Mouse (Mus musculus) midbrain, embryonic 11.5 days (tissue): Measurements from ENCODE around the gene Gm973. TPM values are rescaled to one million over a fixed set of nuclear protein-coding genes. Genes with fewer than 3 reads are reported as not detected.

ENCODE experiments used
- ATAC-seq: fragments of 200-750 bp; cut with Nextera tagmentation; 2 replicates; pipeline ENCODE4 v1.8.0; 2017; ENCODE audit warnings: moderate TSS enrichment, moderate library complexity; ENCODE audit not compliant: low FRiP score
- DNase-seq: peaks from one replicate; pipeline ENCODE4 v3.0.0; 2015; ENCODE audit warnings: low spot score; ENCODE audit errors: missing footprints
- H3K27ac ChIP-seq: fragments of 300-500 bp; sonication (generic); 2 replicates; pipeline ENCODE4 v1.5.1; 2014; ENCODE audit warnings: low read depth, low read length
- H3K27me3 ChIP-seq: fragments of 300-500 bp; sonication (generic); 2 replicates; pipeline ENCODE4 v1.6.1; 2014; ENCODE audit warnings: mild to moderate bottlenecking, low read length, moderate library complexity, mixed read lengths; ENCODE audit not compliant: control insufficient read depth, insufficient read depth
- H3K36me3 ChIP-seq: fragments of 300-500 bp; sonication (generic); 2 replicates; pipeline ENCODE4 v1.6.1; 2014; ENCODE audit warnings: mild to moderate bottlenecking, low read length, moderate library complexity, mixed read lengths; ENCODE audit not compliant: control insufficient read depth, insufficient read depth
- H3K4me1 ChIP-seq: fragments of 300-500 bp; sonication (generic); 2 replicates; pipeline ENCODE4 v1.6.1; 2014; ENCODE audit warnings: low read length; ENCODE audit not compliant: control insufficient read depth, insufficient read depth
- H3K4me2 ChIP-seq: fragments of 300-500 bp; sonication (generic); 2 replicates; pipeline ENCODE4 v1.6.1; 2014; ENCODE audit warnings: mild to moderate bottlenecking, moderate library complexity
- H3K4me3 ChIP-seq: fragments of 300-500 bp; sonication (generic); 2 replicates; pipeline ENCODE4 v1.5.1; 2014; ENCODE audit warnings: low read depth, low read length
- H3K9ac ChIP-seq: fragments of 300-500 bp; sonication (generic); 2 replicates; pipeline ENCODE4 v1.6.1; 2014; ENCODE audit warnings: low read length
- H3K9me3 ChIP-seq: fragments of 300-500 bp; sonication (generic); 2 replicates; pipeline ENCODE4 v1.6.1; 2016; ENCODE audit warnings: low read length; ENCODE audit not compliant: control insufficient read depth
- WGBS: fragments of 180-500 bp; shearing (Covaris S2); extraction: QIAGEN DNeasy Blood & Tissue Kit; methylation state at CpG from one replicate; pipeline ENCODE4 v1.1.7; 2014; 5-methylcytosine and 5-hydroxymethylcytosine counted together
- polyA plus RNA-seq: library from polyadenylated mRNA; unstranded; fragments of >200 nt; fragmentation: Nextera tagmentation; extraction: Ambion mirVana; gene quantifications from 2 replicates; pipeline ENCODE4 v1.2.1, GENCODE M21; 2014

Gene Gm973
- polyA plus RNA-seq, 1 experiment from 2014 or later = 7.0 TPM

DNA sequence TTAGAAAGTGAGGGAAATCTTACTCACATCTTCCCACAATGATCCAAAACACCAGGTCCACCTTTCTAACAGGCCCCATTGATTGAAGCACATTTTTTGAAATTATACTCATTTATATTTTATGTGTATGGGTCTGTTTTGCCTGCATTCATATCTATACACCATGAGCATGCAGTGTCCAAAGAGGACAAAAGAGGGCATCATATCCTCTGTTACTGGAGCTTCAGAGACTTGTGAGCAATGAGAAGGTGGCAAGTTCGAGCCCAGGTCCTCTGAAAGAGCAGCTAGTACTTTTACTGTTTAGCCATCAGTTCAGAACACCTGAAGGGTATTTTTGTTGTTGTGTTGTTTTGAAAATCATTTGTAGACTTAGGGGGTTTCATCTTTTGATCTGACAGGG lies 52.2 kb downstream of the Gm973 start:
- H3K27ac ChIP-seq = no peak overlapping the region
- no peaks in the 10 kb centered on the region for H3K4me1 ChIP-seq
- no peak for ATAC-seq
- peak; percentile 47 for DNase-seq
- WGBS = 77% methylated on average over 1 of the region's 1 CpGs
- no peaks in the 10 kb centered on the region for H3K27me3 ChIP-seq
- no peak overlapping the region for H3K4me2 ChIP-seq
- no peaks in the 10 kb centered on the region for H3K36me3 ChIP-seq
- no peak overlapping the region for H3K4me3 ChIP-seq
- H3K9ac ChIP-seq = no peak overlapping the region
- no peaks in the 10 kb centered on the region; the same call in 1 of the 2 replicates for H3K9me3 ChIP-seq

DNA sequence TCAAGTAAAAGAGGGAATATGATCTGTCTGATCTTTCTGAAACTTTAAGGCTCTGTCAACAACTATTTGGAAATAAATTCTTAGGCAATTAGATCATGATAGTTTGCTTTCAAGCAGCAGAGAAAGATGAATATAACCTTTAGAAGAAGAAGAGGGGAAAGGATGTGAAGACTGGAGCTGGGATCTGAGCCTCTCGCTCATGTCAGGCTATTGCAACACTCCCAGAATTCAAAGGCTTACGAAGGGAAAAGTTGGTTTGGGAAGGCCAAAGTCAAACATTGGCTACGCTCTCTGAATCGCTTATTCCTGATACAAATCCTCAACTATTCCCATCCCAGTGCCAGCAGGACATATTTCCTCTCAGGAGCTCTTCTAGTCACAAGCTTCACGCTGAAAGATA lies 53.2 kb downstream of the Gm973 start:
- H3K9ac ChIP-seq = no peak overlapping the region
- no peaks in the 10 kb centered on the region for H3K36me3 ChIP-seq
- 0 out of 2 replicates have a peak, but pooled peaks cover 2% of the 10 kb centered on the region for H3K4me1 ChIP-seq
- ATAC-seq (no peak), DNase-seq (no peak)
- no peak overlapping the region for H3K4me2 ChIP-seq
- H3K27ac ChIP-seq = no peak overlapping the region
- H3K9me3 ChIP-seq = no peaks in the 10 kb centered on the region
- no peak overlapping the region for H3K4me3 ChIP-seq
- H3K27me3 ChIP-seq = no peaks in the 10 kb centered on the region
- WGBS = 90% methylated on average over 5 of the region's 5 CpGs

DNA sequence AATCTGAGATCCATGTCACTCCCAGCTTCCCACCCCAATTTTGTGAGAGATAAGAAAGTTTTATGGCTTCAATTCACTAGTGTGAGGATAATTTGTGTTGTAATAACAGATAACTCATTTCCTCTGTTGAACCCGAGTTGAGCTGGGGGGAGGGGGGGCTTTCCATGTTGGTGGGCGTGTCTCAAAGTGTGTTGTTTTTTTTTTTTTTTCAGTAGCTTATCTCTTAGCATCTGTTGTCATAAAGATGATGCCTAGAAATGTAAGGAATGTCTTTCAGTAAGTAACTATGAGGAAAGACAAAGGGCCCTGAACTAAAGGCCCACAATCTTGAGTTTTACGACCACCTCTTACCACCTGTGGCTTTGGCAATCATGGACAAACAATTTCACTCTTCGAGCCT lies 54.7 kb downstream of the Gm973 start:
- H3K4me3 ChIP-seq = no peak overlapping the region
- H3K4me2 ChIP-seq = no peak overlapping the region
- ATAC-seq = no peak
- 82% methylated on average over 4 of the region's 4 CpGs for WGBS
- 0 out of 2 replicates have a peak, but pooled peaks cover 2% of the 10 kb centered on the region for H3K4me1 ChIP-seq
- no peaks in the 10 kb centered on the region for H3K27me3 ChIP-seq
- H3K36me3 ChIP-seq = no peaks in the 10 kb centered on the region
- no peak overlapping the region for H3K27ac ChIP-seq
- DNase-seq = no peak
- H3K9me3 ChIP-seq = no peaks in the 10 kb centered on the region
- H3K9ac ChIP-seq = no peak overlapping the region

DNA sequence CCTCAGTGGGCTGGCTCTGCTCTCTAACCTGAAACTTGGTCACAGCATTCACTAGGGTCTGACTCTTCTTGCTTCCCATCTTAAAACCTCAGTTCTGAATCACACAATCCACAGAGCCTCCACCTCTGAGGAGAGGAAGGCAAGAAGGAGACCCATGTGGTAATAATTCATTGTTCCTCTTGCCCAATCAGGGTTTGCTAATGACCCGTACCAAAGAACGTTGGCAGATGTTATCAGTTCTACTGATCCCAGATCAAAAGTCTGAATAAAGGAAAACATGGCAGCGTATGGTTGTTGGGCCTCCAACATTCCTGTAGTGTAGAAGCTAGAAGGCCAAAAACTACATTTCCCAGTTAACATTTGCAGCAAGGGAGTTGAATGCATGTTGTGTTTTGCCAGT lies 55.4 kb downstream of the Gm973 start:
- H3K36me3 ChIP-seq = no peaks in the 10 kb centered on the region
- 0 out of 2 replicates have a peak, but pooled peaks cover 2% of the 10 kb centered on the region for H3K4me1 ChIP-seq
- H3K27me3 ChIP-seq = no peaks in the 10 kb centered on the region
- no peak overlapping the region for H3K4me3 ChIP-seq
- H3K9ac ChIP-seq = no peak overlapping the region
- ATAC-seq (no peak), DNase-seq (no peak)
- H3K4me2 ChIP-seq = no peak overlapping the region
- 90% methylated on average over 3 of the region's 3 CpGs for WGBS
- H3K27ac ChIP-seq = no peak overlapping the region
- H3K9me3 ChIP-seq = no peaks in the 10 kb centered on the region

DNA sequence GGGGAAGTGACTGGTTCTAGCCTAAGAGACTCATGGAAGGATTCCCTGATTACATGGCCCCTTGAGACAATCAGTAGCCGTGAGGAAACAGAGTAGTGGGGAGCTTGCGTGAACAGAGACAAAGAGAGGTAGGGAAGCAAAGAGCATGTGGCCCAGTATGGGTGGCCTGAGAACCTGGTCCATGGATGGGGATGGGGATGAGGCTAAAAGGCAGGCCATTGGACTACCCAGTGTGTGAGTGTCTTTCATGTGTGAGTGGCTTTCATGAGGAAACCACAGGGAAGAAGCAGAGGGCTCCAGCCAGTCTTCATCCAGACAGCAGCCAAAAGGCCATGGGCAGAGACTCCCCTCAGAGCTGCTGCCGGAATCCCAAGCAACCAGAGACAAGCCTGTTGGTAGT lies 57.8 kb downstream of the Gm973 start:
- no peak for DNase-seq
- no peaks in the 10 kb centered on the region for H3K36me3 ChIP-seq
- no peak for ATAC-seq
- no peak overlapping the region for H3K9ac ChIP-seq
- 0 out of 2 replicates have a peak, but pooled peaks cover 2% of the 10 kb centered on the region for H3K4me1 ChIP-seq
- H3K4me2 ChIP-seq = no peak overlapping the region
- no peaks in the 10 kb centered on the region for H3K27me3 ChIP-seq
- no peak overlapping the region for H3K4me3 ChIP-seq
- H3K27ac ChIP-seq = no peak overlapping the region
- WGBS = 68% methylated on average over 3 of the region's 3 CpGs
- no peaks in the 10 kb centered on the region for H3K9me3 ChIP-seq

DNA sequence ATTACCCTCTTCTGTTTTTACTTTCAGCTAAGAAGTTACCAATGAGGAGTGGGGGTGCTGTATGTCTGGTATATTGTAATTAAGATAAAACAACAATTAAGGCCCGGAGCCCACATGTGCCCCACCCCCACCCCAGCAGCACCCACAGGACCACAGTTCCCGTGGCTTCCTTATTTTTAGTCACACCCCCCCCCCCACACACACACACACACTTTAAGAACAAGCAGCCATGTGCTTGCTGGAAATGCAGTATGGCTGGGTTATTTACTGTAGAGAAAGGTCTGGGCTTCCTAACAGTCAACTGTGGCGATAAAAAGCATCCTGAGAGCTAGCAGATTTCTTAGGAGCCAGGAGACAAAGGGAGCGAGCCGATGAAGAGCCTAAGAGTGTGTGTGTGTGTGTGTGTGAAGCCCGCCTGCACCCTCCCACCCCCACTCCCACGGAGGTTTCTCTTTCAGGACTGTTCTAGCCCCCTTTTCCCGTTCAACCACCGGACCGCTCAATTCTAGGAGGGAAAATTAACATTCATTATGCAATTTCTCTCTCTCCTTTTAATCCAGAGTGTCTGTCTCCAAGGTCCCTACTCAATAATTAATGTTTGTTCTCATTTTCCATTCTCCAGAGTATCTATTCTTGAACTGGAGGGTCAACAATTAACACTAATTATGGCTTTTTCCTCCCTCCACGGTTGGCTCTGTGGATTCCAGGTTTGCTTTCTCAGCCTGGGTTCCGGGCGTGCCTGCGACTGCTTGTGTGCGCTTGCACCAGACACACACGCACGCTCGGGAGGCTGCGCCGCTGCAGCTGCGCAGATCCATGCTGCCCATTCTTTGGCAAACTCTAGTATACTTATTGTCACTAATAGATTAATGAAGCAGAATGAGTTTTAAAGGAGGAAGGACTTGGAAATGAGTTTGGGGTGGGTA lies 58.5 kb downstream of the Gm973 start:
- WGBS = 42% methylated on average over 21 of the region's 21 CpGs
- peak; percentile 89 for DNase-seq
- H3K9ac ChIP-seq = peak overlapping the region; percentile 36

DNA sequence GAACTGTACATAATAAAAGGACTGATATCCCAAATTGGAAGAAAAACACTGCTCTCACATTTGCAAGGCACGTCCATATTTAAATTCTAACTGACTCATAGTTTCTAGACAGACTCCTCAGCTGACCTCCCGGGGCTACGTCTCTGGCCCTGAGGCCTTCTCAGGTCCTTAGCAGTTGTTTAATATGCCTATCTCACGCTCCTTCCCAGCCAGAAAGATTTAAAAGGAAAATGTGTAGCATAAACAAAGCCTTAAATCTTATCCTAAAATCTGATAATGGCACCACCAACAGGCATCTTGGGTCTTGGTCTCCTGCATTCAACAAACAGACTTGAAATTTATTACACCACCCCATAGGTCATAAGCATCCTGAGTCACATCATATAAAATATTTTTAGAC lies 62.7 kb downstream of the Gm973 start:
- no peak for ATAC-seq
- H3K4me2 ChIP-seq = no peak overlapping the region
- no peaks in the 10 kb centered on the region for H3K9me3 ChIP-seq
- H3K9ac ChIP-seq = no peak overlapping the region
- H3K4me1 ChIP-seq = 0 out of 2 replicates have a peak, but pooled peaks cover 2% of the 10 kb centered on the region
- H3K27me3 ChIP-seq = no peaks in the 10 kb centered on the region
- H3K36me3 ChIP-seq = no peaks in the 10 kb centered on the region
- WGBS = 83% methylated on average over 4 of the region's 4 CpGs
- no peak overlapping the region for H3K4me3 ChIP-seq
- no peak for DNase-seq
- H3K27ac ChIP-seq = no peak overlapping the region

More for the DNA sequence above, 58.5 kb downstream of the Gm973 start:
- Histone ChIP-seq H3K27ac (peak overlapping the region; percentile 12; the same call in 1 of the 2 replicates), H3K27me3 (no peaks in the 10 kb centered on the region), H3K4me3 (no peak overlapping the region), H3K36me3 (no peaks in the 10 kb centered on the region), H3K9me3 (no peaks in the 10 kb centered on the region), H3K4me2 (peak overlapping the region; percentile 12; the same call in 1 of the 2 replicates), H3K4me1 (0 out of 2 replicates have a peak, but pooled peaks cover 2% of the 10 kb centered on the region)
- peak; percentile 82 for ATAC-seq

DNA sequence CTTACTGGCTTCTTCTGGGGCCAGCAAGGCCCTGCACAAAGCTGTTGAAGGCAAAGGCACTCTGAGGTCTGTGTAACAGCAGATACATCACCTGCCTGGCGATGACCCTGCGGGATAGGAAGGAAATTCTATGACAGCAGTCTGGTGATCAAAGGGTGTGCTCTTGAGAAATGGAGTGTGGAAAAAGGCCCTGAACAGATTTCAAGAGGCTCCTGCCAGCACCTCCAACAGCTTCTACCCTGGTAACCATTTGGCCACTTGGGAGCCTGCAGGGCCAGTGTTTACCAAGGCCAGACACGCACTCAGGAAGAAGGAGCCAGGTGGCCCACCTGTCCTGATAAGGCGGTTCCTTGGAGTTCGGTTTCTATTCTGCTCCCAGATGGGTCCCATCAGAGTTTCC lies 63.3 kb downstream of the Gm973 start:
- 83% methylated on average over 5 of the region's 5 CpGs for WGBS
- DNase-seq (no peak), ATAC-seq (no peak)
- no peak overlapping the region for H3K9ac ChIP-seq
- no peaks in the 10 kb centered on the region for H3K4me1 ChIP-seq
- H3K4me2 ChIP-seq = no peak overlapping the region
- no peaks in the 10 kb centered on the region for H3K36me3 ChIP-seq
- no peak overlapping the region for H3K27ac ChIP-seq
- H3K9me3 ChIP-seq = no peaks in the 10 kb centered on the region
- H3K4me3 ChIP-seq = no peak overlapping the region
- no peaks in the 10 kb centered on the region for H3K27me3 ChIP-seq

DNA sequence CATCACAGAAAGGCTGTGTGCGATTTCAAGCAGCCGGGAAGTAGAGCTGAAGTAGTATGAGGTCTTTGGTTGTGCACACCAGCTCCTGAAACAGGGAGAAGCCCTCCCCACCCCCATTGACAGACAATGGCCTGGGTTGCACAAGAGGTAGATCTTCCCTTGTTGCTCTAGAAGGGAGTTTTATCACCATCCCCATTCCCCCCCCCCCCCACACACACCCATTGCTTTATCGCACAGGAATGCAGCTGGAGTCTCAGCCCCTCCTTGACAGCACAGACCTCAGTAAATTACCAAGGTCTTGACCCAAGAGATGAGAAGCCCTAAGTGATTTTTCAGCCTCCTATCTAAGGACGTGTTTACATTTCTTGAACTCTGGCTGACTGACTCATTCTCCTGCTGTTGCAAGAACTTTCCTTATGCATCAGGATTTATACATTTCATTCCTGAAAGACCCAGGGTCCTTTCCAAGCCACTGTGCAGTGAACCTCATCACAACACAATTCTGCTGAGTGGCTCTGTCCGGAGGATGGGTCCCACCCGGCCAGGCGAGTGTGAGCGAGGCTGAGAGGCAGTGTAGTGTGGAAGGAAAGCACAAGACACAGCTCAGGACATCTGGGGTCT lies 64.2 kb downstream of the Gm973 start:
- 65% methylated on average over 8 of the region's 8 CpGs for WGBS
- Histone ChIP-seq H3K27me3 (peaks cover under 1% of the 10 kb centered on the region; the same call in 1 of the 2 replicates), H3K27ac (no peak overlapping the region), H3K4me3 (no peak overlapping the region), H3K4me1 (no peaks in the 10 kb centered on the region; the same call in 1 of the 2 replicates), H3K36me3 (no peaks in the 10 kb centered on the region), H3K9ac (no peak overlapping the region), H3K4me2 (no peak overlapping the region), H3K9me3 (no peaks in the 10 kb centered on the region)
- ATAC-seq (no peak), DNase-seq (no peak)
